Mouse (Mus musculus): Measurements from ENCODE around the gene Mecom. TPM values are rescaled to one million over a fixed set of nuclear protein-coding genes. Genes with fewer than 3 reads are reported as not detected.
A peak's percentile ranks its signal among the peaks of the same experiment; 100 is the strongest.

The Mecom gene
- polyA plus RNA-seq, 1 experiment from 2014 or later = 38.7 TPM

DNA sequence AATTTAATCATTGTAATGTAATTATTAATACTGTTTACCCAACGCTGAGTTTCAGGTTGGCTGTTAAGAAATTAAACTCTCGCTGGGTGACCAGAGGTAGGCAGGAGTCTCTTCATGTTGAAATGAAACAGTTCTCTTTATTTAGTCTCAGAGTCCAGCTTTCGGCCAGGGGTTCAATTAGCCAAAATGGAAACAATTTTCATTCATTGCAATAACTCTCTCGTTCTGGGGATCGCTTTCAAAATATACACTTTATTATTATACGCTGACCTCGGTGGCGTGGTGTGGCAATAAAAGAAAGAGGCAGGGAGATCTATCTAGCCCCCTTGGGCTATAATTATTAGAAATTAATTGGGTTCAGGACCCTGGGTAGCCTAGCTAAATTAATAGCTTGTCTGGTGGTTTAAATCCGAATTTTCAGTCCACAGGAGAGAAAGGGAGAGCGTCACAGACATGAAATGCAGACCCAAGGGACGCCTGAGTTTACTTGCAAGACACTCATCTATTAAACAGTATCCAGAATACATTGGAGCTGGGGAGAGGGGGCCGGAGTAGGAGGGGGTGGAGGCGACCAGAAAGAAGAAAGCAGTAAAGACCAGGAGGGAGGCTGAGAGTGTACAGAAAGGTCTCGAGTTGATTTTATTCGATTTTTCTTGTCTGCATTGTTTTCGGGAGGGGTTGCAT lies 34.4 kb downstream of the Mecom start:
- H3K4me2 ChIP-seq = peak overlapping the region; percentile 76
- peaks cover 22% of the 10 kb centered on the region for H3K27me3 ChIP-seq (replicated peaks)
- peak overlapping the region; percentile 49 for H3K4me3 ChIP-seq
- 9% methylated on average over 16 of the region's 16 CpGs for WGBS
- H3K27ac ChIP-seq (ENCODE audit: poor library complexity, severe bottlenecking) = peak overlapping the region; percentile 61; the same call in 1 of the 2 replicates
- no peaks in the 10 kb centered on the region for H3K9me3 ChIP-seq (replicated peaks)
- peak overlapping the region; percentile 67 for H3K9ac ChIP-seq
- H3K4me1 ChIP-seq (replicated peaks) = peaks cover 19% of the 10 kb centered on the region
- no peaks in the 10 kb centered on the region for H3K36me3 ChIP-seq
- no peak for ATAC-seq (ENCODE audit: insufficient number of reproducible peaks, low FRiP score)

DNA sequence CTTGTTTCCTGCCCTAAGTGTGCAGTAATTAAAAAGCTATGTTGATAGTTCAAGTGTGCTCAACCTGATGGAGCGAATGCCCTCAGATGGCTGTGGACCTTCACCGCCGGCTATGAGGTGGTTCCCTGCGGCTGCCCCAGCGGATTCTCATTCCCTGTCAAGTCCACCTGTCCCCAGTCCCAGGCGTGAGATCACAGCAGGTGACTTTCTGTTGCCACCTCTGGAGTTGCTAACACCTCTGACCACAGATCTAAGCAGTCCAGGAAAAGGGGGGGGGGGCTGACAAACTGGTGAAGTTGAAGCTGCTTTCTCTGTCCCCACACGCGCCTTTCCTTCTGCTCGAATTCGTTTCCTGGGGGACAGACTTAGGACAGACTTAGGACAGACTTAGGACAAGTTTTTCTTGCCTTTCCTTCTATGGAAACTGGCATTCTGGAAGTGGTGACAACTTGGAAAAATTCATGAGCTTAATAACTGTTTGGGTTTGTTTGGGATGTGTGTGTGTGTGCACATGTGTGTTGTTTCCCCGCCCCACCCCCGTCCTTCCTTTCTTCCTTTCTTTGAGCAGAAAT lies 35.3 kb downstream of the Mecom start:
- Histone ChIP-seq H3K27me3 (replicated peaks) (peaks cover 22% of the 10 kb centered on the region), H3K4me3 (no peak overlapping the region), H3K4me2 (peak overlapping the region; percentile 18; the same call in 1 of the 2 replicates), H3K9ac (no peak overlapping the region), H3K27ac (ENCODE audit: poor library complexity, severe bottlenecking) (no peak overlapping the region), H3K9me3 (replicated peaks) (no peaks in the 10 kb centered on the region), H3K36me3 (no peaks in the 10 kb centered on the region), H3K4me1 (replicated peaks) (peaks cover 19% of the 10 kb centered on the region)
- no peak for ATAC-seq (ENCODE audit: insufficient number of reproducible peaks, low FRiP score)
- WGBS = 11% methylated on average over 12 of the region's 12 CpGs

DNA sequence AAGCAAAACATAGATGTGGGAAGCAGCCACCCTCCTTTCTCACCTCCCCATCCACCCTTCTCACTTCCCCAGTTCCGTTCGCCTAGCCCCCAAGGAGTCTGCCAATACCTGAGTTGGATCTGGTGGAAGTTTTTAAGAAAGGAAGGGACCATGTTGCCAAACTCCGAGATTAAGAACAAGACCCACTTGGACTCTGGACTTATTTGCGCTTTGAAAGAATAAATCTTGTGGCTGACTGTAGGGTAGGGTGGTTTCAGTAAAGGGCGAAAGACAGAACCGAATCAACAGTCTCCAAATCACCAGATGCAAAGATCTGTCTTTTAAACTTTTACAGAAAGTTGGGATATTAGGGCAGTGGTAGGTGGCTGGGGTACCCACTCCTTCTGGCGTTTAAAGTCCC lies 36.0 kb downstream of the Mecom start:
- no peaks in the 10 kb centered on the region for H3K36me3 ChIP-seq
- H3K4me2 ChIP-seq = no peak overlapping the region
- no peak for ATAC-seq (ENCODE audit: insufficient number of reproducible peaks, low FRiP score)
- peaks cover 23% of the 10 kb centered on the region for H3K4me1 ChIP-seq (replicated peaks)
- H3K9ac ChIP-seq = no peak overlapping the region
- no peaks in the 10 kb centered on the region for H3K9me3 ChIP-seq (replicated peaks)
- no peak overlapping the region for H3K4me3 ChIP-seq
- H3K27me3 ChIP-seq (replicated peaks) = peaks cover 19% of the 10 kb centered on the region
- H3K27ac ChIP-seq (ENCODE audit: poor library complexity, severe bottlenecking) = no peak overlapping the region
- 27% methylated on average over 7 of the region's 7 CpGs for whole genome bisulfite sequencing

DNA sequence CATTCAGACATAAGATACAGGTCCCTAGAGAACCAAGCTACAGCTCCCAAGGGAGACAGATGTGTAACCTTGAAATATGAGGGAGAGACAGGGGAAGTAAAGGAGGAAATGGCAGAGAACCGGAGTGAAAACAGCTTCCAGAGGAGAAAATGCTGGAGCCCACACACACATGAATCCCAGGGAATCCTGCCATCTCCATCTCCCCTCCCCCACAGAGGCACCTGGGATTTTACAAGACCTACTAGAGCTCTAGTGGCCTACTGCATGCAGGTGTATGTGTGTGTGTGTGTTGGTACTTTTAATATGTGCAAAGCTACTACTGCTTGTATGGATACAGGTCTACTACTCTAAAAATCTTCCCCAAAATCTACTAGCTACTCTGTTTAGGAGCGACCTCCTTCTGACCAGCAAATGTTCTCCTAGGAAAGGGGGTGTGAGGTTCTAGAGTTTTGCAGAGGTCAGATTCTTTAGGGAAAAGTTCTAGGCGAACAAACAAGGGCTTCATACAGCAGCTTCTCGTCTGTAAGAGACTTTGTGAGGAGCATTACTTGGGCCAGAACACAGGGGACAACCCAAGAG lies 36.7 kb downstream of the Mecom start:
- Histone ChIP-seq H3K9me3 (replicated peaks) (no peaks in the 10 kb centered on the region), H3K27ac (ENCODE audit: poor library complexity, severe bottlenecking) (no peak overlapping the region), H3K4me3 (no peak overlapping the region), H3K36me3 (no peaks in the 10 kb centered on the region), H3K4me1 (replicated peaks) (peaks cover 25% of the 10 kb centered on the region), H3K27me3 (replicated peaks) (peaks cover 16% of the 10 kb centered on the region; the same call in 1 of the 2 replicates), H3K4me2 (no peak overlapping the region), H3K9ac (no peak overlapping the region)
- ATAC-seq (ENCODE audit: insufficient number of reproducible peaks, low FRiP score) = no peak
- 42% methylated on average over 4 of the region's 4 CpGs for WGBS

DNA sequence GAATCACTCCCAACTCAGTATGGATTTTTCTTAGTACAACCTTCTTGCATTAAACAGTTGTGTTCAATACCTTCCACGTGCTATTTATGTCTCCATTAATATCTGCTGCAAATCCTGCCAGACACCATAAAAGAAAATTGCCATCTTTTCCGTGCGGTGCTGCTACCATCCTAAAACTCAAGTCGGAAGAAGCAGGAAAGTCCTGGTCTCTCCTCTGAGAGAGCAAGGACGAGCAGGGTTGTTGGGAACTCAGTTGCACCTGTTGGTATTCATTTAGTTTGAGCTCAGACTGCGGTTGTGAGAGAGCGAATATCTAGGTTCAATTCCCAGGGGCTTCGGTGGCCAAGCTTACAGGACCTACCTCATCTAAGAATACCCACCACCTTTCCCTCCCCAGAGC lies 37.2 kb downstream of the Mecom start:
- H3K9me3 ChIP-seq (replicated peaks) = no peaks in the 10 kb centered on the region
- no peak overlapping the region for H3K27ac ChIP-seq (ENCODE audit: poor library complexity, severe bottlenecking)
- WGBS = 19% methylated on average over 8 of the region's 8 CpGs
- no peak for ATAC-seq (ENCODE audit: insufficient number of reproducible peaks, low FRiP score)
- H3K4me2 ChIP-seq = peak overlapping the region; percentile 97; the same call in 1 of the 2 replicates
- H3K4me3 ChIP-seq = no peak overlapping the region
- peak overlapping the region; percentile 86; the same call in 1 of the 2 replicates for H3K9ac ChIP-seq
- peaks cover 30% of the 10 kb centered on the region for H3K4me1 ChIP-seq (replicated peaks)
- peaks cover 17% of the 10 kb centered on the region for H3K27me3 ChIP-seq (replicated peaks)
- no peaks in the 10 kb centered on the region for H3K36me3 ChIP-seq

DNA sequence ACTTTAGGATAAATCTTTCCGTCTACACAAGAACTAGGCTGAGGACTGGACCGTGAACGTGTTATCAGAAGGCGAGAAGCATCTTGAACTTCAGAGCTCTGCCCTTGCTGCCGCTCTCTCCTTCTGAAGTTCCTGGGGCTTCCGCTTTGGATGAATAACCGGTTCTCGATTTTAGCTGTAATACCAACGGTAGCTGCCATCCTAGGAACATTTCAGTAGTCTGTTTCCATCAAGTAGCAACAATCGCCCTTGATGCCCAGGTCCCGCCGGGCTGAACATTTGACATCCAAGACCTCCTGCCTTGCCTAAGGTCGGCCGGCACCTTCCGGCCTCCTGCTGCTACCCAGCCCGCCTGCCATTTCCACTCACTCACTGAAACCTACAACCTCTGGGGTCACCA lies 37.7 kb downstream of the Mecom start:
- H3K4me3 ChIP-seq = peak overlapping the region; percentile 81
- H3K27ac ChIP-seq (ENCODE audit: poor library complexity, severe bottlenecking) = peak overlapping the region; percentile 96; the same call in 1 of the 2 replicates
- no peak for ATAC-seq (ENCODE audit: insufficient number of reproducible peaks, low FRiP score)
- H3K4me1 ChIP-seq (replicated peaks) = peaks cover 30% of the 10 kb centered on the region
- peak overlapping the region; percentile 97 for H3K4me2 ChIP-seq
- H3K36me3 ChIP-seq = no peaks in the 10 kb centered on the region
- H3K27me3 ChIP-seq (replicated peaks) = peaks cover 21% of the 10 kb centered on the region
- peak overlapping the region; percentile 86 for H3K9ac ChIP-seq
- WGBS = 2% methylated on average over 16 of the region's 16 CpGs
- H3K9me3 ChIP-seq (replicated peaks) = no peaks in the 10 kb centered on the region

DNA sequence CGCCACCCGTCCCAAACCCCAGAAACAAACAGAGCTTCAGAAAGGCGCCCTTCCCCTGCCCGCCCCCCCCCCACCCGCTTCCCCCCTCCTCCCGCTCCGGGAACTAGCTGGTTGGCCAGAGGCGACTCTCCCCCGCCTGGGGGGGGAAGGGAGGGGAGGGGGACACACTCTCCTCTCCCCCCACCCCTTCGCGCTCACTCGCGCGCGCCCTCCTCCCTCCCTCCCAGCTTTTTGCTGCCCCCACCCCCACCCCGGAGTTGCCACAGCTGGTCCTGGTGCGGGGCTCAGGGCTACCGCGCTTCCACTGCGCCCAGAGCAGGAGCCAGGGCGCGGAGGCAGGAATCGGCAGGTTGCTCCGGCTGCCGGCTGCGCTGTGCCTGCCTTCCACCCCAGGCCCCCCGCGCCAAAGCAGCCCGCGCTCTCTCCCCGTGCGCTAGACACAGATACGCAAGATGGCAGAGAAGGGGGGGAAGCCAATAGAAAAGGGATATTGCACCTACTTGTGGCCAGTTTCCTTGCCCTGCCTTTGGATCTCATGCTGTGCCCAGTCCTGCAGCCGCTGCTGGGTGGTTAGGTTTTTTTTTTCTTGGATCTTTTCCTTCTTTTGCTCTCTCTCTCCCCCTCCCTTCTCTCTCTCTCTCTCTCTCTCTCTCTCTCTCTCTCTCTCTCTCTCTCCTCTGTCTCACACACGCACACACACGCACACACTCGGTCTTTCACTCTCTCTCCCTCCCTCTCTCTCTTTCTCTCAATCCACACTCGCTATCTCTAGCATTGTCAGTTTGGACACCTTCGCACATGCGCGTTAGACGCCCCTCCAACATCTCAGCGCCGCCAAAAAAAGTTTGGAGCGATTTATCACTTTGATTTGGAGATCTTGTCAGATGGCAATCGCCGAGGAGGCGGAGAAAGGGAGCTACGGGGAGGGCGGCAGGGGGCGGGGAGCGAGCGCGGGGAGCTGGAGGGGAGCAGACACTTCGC lies 38.6 kb downstream of the Mecom start:
- H3K4me1 ChIP-seq (replicated peaks) = peaks cover 33% of the 10 kb centered on the region
- peak overlapping the region; percentile 81 for H3K4me3 ChIP-seq
- WGBS = under 1% methylated on average over 50 of the region's 55 CpGs
- no peaks in the 10 kb centered on the region for H3K36me3 ChIP-seq
- peak overlapping the region; percentile 86 for H3K9ac ChIP-seq
- ATAC-seq (ENCODE audit: insufficient number of reproducible peaks, low FRiP score) = peak; percentile 56
- H3K27me3 ChIP-seq (replicated peaks) = peaks cover 26% of the 10 kb centered on the region
- no peaks in the 10 kb centered on the region for H3K9me3 ChIP-seq (replicated peaks)
- peak overlapping the region; percentile 96 for H3K27ac ChIP-seq (ENCODE audit: poor library complexity, severe bottlenecking)
- peak overlapping the region; percentile 97 for H3K4me2 ChIP-seq

DNA sequence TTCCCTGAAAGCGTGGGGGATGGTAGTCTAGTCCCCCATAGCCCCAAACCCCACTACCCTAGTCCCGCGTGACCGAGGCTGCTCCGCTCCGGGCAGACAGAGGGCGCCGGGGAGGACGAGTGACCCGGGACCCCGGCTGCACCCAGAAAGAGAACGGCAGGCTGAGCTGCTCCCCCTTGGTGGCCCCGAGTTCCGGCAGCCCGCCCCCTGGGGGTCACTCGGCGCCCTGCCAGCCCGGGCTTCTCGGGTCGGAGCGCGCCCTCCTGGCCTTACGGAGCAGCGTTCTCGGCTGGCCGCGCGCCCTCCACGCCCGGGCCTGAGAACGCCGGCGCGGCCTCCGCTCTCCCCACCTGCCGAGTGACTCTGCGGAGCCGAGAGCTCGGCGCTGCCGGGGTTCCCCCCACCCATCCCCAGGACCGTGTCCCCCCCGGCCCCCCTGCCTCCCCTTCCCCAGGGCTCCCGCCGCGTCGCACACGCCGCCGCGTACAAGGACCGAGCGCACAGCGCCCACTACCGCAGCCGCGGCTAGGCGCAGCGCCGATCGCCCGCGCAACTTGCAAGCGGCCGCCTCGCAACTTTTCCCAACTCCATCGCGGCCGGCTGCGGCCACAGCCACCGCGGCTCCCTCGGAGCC lies 39.4 kb downstream of the Mecom start:
- Histone ChIP-seq H3K9ac (peak overlapping the region; percentile 86), H3K4me1 (replicated peaks) (peaks cover 37% of the 10 kb centered on the region), H3K4me3 (peak overlapping the region; percentile 81), H3K9me3 (replicated peaks) (no peaks in the 10 kb centered on the region), H3K36me3 (no peaks in the 10 kb centered on the region), H3K27me3 (replicated peaks) (peaks cover 26% of the 10 kb centered on the region), H3K4me2 (peak overlapping the region; percentile 97), H3K27ac (ENCODE audit: poor library complexity, severe bottlenecking) (peak overlapping the region; percentile 96)
- under 1% methylated on average over 52 of the region's 73 CpGs for WGBS
- peak; percentile 80 for ATAC-seq (ENCODE audit: insufficient number of reproducible peaks, low FRiP score)

DNA sequence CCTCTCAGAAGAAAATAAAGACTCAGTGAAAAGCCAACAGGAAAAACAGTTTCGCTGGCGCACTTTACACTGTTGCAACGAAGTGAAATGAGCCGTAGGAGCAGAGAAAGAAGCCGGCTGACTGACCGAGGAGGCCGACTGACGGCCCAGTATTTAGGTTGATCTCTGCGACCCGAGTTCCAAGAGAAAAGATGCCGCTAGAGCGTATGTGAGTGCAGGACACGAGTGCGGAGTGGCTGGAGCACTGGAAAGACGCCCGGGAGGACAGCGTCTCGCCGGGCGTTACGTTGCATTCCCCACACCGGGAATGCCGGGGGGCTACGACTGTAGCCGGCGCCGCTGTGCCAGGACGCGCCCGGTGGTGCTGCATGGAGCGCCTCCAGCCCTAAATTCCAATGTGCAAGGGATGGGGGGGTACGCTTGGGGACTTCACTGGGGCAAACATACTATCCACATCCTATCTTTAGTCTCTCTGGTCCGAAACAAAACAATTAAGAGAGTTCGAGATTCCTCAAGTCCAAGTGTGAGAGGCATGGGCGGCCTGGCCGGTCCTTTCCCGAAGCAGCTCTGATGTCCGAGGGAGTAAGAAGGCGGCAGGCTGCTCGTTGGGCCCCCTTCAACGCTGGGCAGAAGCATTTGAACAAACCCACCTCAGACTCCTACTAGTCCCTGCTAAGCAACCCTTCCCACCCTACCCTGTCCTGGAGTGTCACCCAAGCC lies 40.1 kb downstream of the Mecom start:
- no peak; the same call in 1 of the 2 replicates for ATAC-seq (ENCODE audit: insufficient number of reproducible peaks, low FRiP score)

DNA sequence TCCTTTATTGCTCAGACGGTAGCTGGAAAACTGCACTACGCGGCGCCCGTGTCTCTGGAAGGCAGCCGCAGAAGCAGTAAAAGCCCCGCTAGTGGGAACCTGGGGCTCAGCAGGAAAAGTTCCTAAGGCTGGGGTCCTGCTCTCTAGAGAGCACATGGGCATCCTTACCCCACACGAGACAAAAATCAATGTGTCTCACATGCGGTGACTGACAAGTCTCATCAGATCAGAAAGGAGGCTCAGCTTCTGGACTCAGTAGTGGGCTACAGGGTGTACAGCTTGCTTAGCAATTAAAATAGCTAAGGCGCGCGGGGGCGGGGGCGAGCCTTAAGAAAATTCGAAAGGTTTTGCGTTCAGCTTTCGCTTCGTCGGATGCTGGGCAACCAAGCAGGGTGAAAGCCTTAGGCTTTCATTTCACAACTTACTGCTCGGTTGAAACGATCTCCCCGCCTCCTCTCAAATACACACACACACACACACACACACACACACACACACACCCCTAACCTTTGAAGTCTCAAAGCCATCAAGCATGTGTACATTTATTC lies 40.7 kb downstream of the Mecom start:
- 0% methylated on average over 22 of the region's 22 CpGs for WGBS
- H3K4me3 ChIP-seq = peak overlapping the region; percentile 81
- H3K4me1 ChIP-seq (replicated peaks) = peaks cover 32% of the 10 kb centered on the region
- ATAC-seq (ENCODE audit: insufficient number of reproducible peaks, low FRiP score) = no peak
- peak overlapping the region; percentile 97 for H3K4me2 ChIP-seq
- no peaks in the 10 kb centered on the region for H3K9me3 ChIP-seq (replicated peaks)
- peak overlapping the region; percentile 96 for H3K27ac ChIP-seq (ENCODE audit: poor library complexity, severe bottlenecking)
- H3K27me3 ChIP-seq (replicated peaks) = peaks cover 20% of the 10 kb centered on the region
- peak overlapping the region; percentile 86 for H3K9ac ChIP-seq
- no peaks in the 10 kb centered on the region for H3K36me3 ChIP-seq

More for the DNA sequence above, 40.1 kb downstream of the Mecom start:
- peak overlapping the region; percentile 97 for H3K4me2 ChIP-seq
- peak overlapping the region; percentile 96 for H3K27ac ChIP-seq (ENCODE audit: poor library complexity, severe bottlenecking)
- peaks cover 36% of the 10 kb centered on the region for H3K4me1 ChIP-seq (replicated peaks)
- H3K27me3 ChIP-seq (replicated peaks) = peaks cover 25% of the 10 kb centered on the region
- no peaks in the 10 kb centered on the region for H3K9me3 ChIP-seq (replicated peaks)
- H3K9ac ChIP-seq = peak overlapping the region; percentile 86
- H3K36me3 ChIP-seq = no peaks in the 10 kb centered on the region
- peak overlapping the region; percentile 81 for H3K4me3 ChIP-seq
- WGBS = under 1% methylated on average over 41 of the region's 41 CpGs
